Mouse (Mus musculus): ENCODE measurements around the gene Gm49339. TPM values are rescaled to one million over a fixed set of nuclear protein-coding genes. Genes with fewer than 3 reads are reported as not detected.

Gene Gm49339
- polyA plus RNA-seq (2014; fragmentation: Illumina TruSeq; extraction: RNeasy Lipid Tissue Mini Kit (QIAGEN cat#74804); ENCODE audit: insufficient read depth, low read depth, low replicate concordance): 12.1 TPM

GRCm38 (mm10) chr10:51480397-51480796 is at the start of gene Gm49339, which contains the start of gene Lilr4b:
Gene Gm49339, plus strand, starts transcription at chr10:51480612.
Gene Lilr4b, plus strand, starts transcription at chr10:51480632.

GRCm38 (mm10) chr10:51490691-51491090 is 10.3 kb downstream of the Gm49339 start, which contains the start of gene Lilrb4a:
Gene Lilrb4a, plus strand, starts transcription at chr10:51490956.

Other genes starting within 250 kb of the Gm49339 start
- gene Lilr4b, start within 50 bp of the Gm49339 start, polyA plus RNA-seq (2014; fragmentation: Illumina TruSeq; extraction: RNeasy Lipid Tissue Mini Kit (QIAGEN cat#74804); ENCODE audit: insufficient read depth, low read depth, low replicate concordance): 9.2 TPM
- 18.7 TPM for gene Lilrb4a, start 10.3 kb downstream of the Gm49339 start, polyA plus RNA-seq (2014; fragmentation: Illumina TruSeq; extraction: RNeasy Lipid Tissue Mini Kit (QIAGEN cat#74804); ENCODE audit: insufficient read depth, low read depth, low replicate concordance)
- 41.5 TPM for gene Fam162b, start 109.9 kb downstream of the Gm49339 start, polyA plus RNA-seq (2014; fragmentation: Illumina TruSeq; extraction: RNeasy Lipid Tissue Mini Kit (QIAGEN cat#74804); ENCODE audit: insufficient read depth, low read depth, low replicate concordance)
- gene Gprc6a, start 150.8 kb downstream of the Gm49339 start, polyA plus RNA-seq (2014; fragmentation: Illumina TruSeq; extraction: RNeasy Lipid Tissue Mini Kit (QIAGEN cat#74804); ENCODE audit: insufficient read depth, low read depth, low replicate concordance): 1.7 TPM
- not detected for gene Rfx6, start 197.1 kb downstream of the Gm49339 start, polyA plus RNA-seq (2014; fragmentation: Illumina TruSeq; extraction: RNeasy Lipid Tissue Mini Kit (QIAGEN cat#74804); ENCODE audit: insufficient read depth, low read depth, low replicate concordance)